Mouse (Mus musculus) CH12.LX (cell line): ENCODE measurements at regions not wholly inside any gene's neighbourhood (a gene's known extent, or its start where the extent isn't known, plus 50 kb on each side); places are given as distances from the start of the nearest gene placed in this dataset.

ENCODE experiments used
- DNase-seq: peaks from one replicate; pipeline ENCODE4 v3.0.0-alpha.2; 2013; ENCODE audit errors: extremely low read depth
- H3K27ac ChIP-seq: 2 replicates; pipeline ENCODE4 v1.5.1; 2012; ENCODE audit warnings: low read depth, mild to moderate bottlenecking, control low read depth, moderate library complexity; ENCODE audit not compliant: insufficient read depth
- H3K27me3 ChIP-seq: replicated peaks from 2 replicates; pipeline ENCODE3; 2012; ENCODE audit warnings: inconsistent platforms
- H3K36me3 ChIP-seq, 2 experiments: replicated peaks in 1 of 2; 2 replicates each; pipeline versions ENCODE3 to v1.6.1; 2012; ENCODE audit warnings: inconsistent platforms in 1 of 2, low read length in 1 of 2, mild to moderate bottlenecking in 1 of 2, mixed read lengths in 1 of 2, moderate library complexity in 1 of 2; ENCODE audit not compliant: control insufficient read depth in 1 of 2, insufficient read depth in 1 of 2
- H3K4me1 ChIP-seq, 2 experiments: 2 replicates each; pipeline ENCODE4 v1.6.1; 2012; ENCODE audit warnings: inconsistent platforms in 1 of 2, moderate library complexity in 1 of 2; ENCODE audit not compliant: insufficient read depth in 2 of 2, control insufficient read depth in 1 of 2
- H3K4me2 ChIP-seq: 2 replicates; pipeline ENCODE4 v1.6.1; 2012; ENCODE audit warnings: low read depth, mild to moderate bottlenecking, control low read depth; ENCODE audit not compliant: poor library complexity, insufficient read depth, severe bottlenecking
- H3K4me3 ChIP-seq, 3 experiments: fragments of 150-350 bp in 1 of 3; sonication (generic) in 1 of 3; replicated peaks in 1 of 3; 2 replicates each; pipeline versions ENCODE3 to v1.5.1; 2011 to 2012; ENCODE audit warnings: low read depth in 2 of 3, low read length in 2 of 3, mild to moderate bottlenecking in 2 of 3, moderate library complexity in 2 of 3, control low read depth in 1 of 3, improper control_type of control experiment in 1 of 3, inconsistent platforms in 1 of 3, mixed read lengths in 1 of 3; ENCODE audit not compliant: poor library complexity in 1 of 3
- H3K79me2 ChIP-seq: replicated peaks from 2 replicates; pipeline ENCODE4 v1.6.1; 2012; ENCODE audit warnings: mild to moderate bottlenecking, moderate library complexity; ENCODE audit not compliant: control insufficient read depth, poor library complexity, insufficient read depth, severe bottlenecking; ENCODE audit errors: extremely low read depth
- H3K9ac ChIP-seq: 2 replicates; pipeline ENCODE4 v1.6.1; 2012; ENCODE audit warnings: low read depth, mild to moderate bottlenecking, control low read depth, moderate library complexity; ENCODE audit not compliant: insufficient read depth
- H3K9me3 ChIP-seq: replicated peaks from 2 replicates; pipeline ENCODE3; 2012; ENCODE audit warnings: low read length, inconsistent platforms, mixed read lengths
- BHLHE40 ChIP-seq: IDR thresholded peaks from 2 replicates; pipeline ENCODE4 v1.6.1; 2011; ENCODE audit warnings: mild to moderate bottlenecking, low read depth, low read length, improper control_type of control experiment
- CHD2 ChIP-seq: IDR thresholded peaks from 2 replicates; pipeline ENCODE4 v1.6.1; 2011; ENCODE audit warnings: low read length, improper control_type of control experiment
- CTCF ChIP-seq, 2 experiments: IDR thresholded peaks in 1 of 2; conservative IDR thresholded peaks in 1 of 2; 2 replicates each; pipeline ENCODE4 v1.5.1; 2011 to 2012; ENCODE audit warnings: low read depth in 2 of 2, low read length in 2 of 2, improper control_type of control experiment in 1 of 2, inconsistent platforms in 1 of 2, mild to moderate bottlenecking in 1 of 2, moderate library complexity in 1 of 2
- ELF1 ChIP-seq: IDR thresholded peaks from 2 replicates; pipeline ENCODE4 v1.6.1; 2014; ENCODE audit warnings: low read depth, mild to moderate bottlenecking, inconsistent platforms, low read length, improper control_type of control experiment
- EP300 ChIP-seq: IDR thresholded peaks from 2 replicates; pipeline ENCODE4 v1.6.1; 2011; ENCODE audit warnings: low read length, improper control_type of control experiment
- IRF4 ChIP-seq: IDR thresholded peaks from 2 replicates; pipeline ENCODE4 v1.6.1; 2014; ENCODE audit warnings: low read depth, mild to moderate bottlenecking, inconsistent platforms, low read length, improper control_type of control experiment
- JUN ChIP-seq: IDR thresholded peaks from 2 replicates; pipeline ENCODE4 v1.6.1; 2011; ENCODE audit warnings: low read depth, mild to moderate bottlenecking, low read length, improper control_type of control experiment, moderate library complexity; ENCODE audit not compliant: insufficient read depth
- JUND ChIP-seq: conservative IDR thresholded peaks from 2 replicates; pipeline ENCODE4 v1.6.1; 2011; ENCODE audit warnings: low read depth, low read length, improper control_type of control experiment
- KAT2A ChIP-seq: IDR thresholded peaks from 2 replicates; pipeline ENCODE4 v1.6.1; 2012; ENCODE audit warnings: low read length, improper control_type of control experiment, inconsistent platforms; ENCODE audit not compliant: insufficient replicate concordance
- MAZ ChIP-seq: IDR thresholded peaks from 2 replicates; pipeline ENCODE4 v1.6.1; 2012; ENCODE audit warnings: low read depth, mild to moderate bottlenecking, inconsistent platforms, low read length, improper control_type of control experiment, moderate library complexity
- PAX5 ChIP-seq: IDR thresholded peaks from 2 replicates; pipeline ENCODE4 v1.6.1; 2012; ENCODE audit warnings: low read length, inconsistent platforms, mixed read lengths
- POLR2A ChIP-seq: IDR thresholded peaks from 2 replicates; pipeline ENCODE4 v1.6.1; 2011; ENCODE audit warnings: low read depth, mild to moderate bottlenecking, improper control_type of control experiment, low read length
- RAD21 ChIP-seq: IDR thresholded peaks from 2 replicates; pipeline ENCODE4 v1.6.1; 2011; ENCODE audit warnings: low read depth, mild to moderate bottlenecking, low read length, improper control_type of control experiment, moderate library complexity
- RCOR1 ChIP-seq: conservative IDR thresholded peaks from 2 replicates; pipeline ENCODE4 v1.6.1; 2012; ENCODE audit warnings: low read depth, mild to moderate bottlenecking, inconsistent platforms, low read length, improper control_type of control experiment
- SIN3A ChIP-seq: IDR thresholded peaks from 2 replicates; pipeline ENCODE4 v1.6.1; 2012; ENCODE audit warnings: low read length, improper control_type of control experiment, inconsistent platforms
- SMC3 ChIP-seq: IDR thresholded peaks from 2 replicates; pipeline ENCODE4 v1.6.1; 2011; ENCODE audit warnings: low read depth, low read length, improper control_type of control experiment
- TBP ChIP-seq: conservative IDR thresholded peaks from 2 replicates; pipeline ENCODE4 v1.6.1; 2011; ENCODE audit warnings: low read depth, low read length, improper control_type of control experiment
- TCF12 ChIP-seq: IDR thresholded peaks from 2 replicates; pipeline ENCODE4 v1.6.1; 2014; ENCODE audit warnings: low read depth, mild to moderate bottlenecking, inconsistent platforms, low read length, improper control_type of control experiment
- ZC3H11A ChIP-seq: IDR thresholded peaks from 2 replicates; pipeline ENCODE4 v1.6.1; 2012; ENCODE audit warnings: low read depth, mild to moderate bottlenecking, inconsistent platforms, low read length, improper control_type of control experiment
- ZKSCAN1 ChIP-seq: IDR thresholded peaks from 2 replicates; pipeline ENCODE4 v1.6.1; 2012; ENCODE audit warnings: low read depth, inconsistent platforms, low read length, improper control_type of control experiment, borderline replicate concordance
- ZMIZ1 ChIP-seq: IDR thresholded peaks from 2 replicates; pipeline ENCODE4 v1.6.1; 2012; ENCODE audit warnings: low read depth, mild to moderate bottlenecking, inconsistent platforms, low read length, improper control_type of control experiment
- ZNF384 ChIP-seq: IDR thresholded peaks from 2 replicates; pipeline ENCODE4 v1.6.1; 2012; ENCODE audit warnings: low read depth, low read length, improper control_type of control experiment, inconsistent platforms
- dilution Hi-C: fragments of 300-500 bp; cut with MboI; formaldehyde crosslinking; loops from 2 replicates; pipeline ENCODE4 v1.14.3; 2020; ENCODE audit warnings: low sequenced_read_pairs; ENCODE audit not compliant: extremely low pct_unique_long_range_greater_than_20kb, extremely low pct_ligation_motif_present
- in situ Hi-C: fragments of 300-500 bp; cut with MboI; formaldehyde crosslinking; loops from 3 replicates; pipeline ENCODE4 v1.14.3; 2019; ENCODE audit warnings: low sequenced_read_pairs, low pct_ligation_motif_present, low pct_unique_long_range_greater_than_20kb, mixed read lengths

- Histone ChIP-seq H3K4me2 (no peak overlapping the region), H3K9me3 (peaks cover 14% of the 10 kb centered on the region), H3K79me2 (no peaks in the 10 kb centered on the region), H3K4me1 (no peaks in the 10 kb centered on the region), H3K27ac (no peak overlapping the region), H3K9ac (no peak overlapping the region), H3K36me3 (no peaks in the 10 kb centered on the region), H3K27me3 (peaks cover 75% of the 10 kb centered on the region), H3K4me3 (no peak overlapping the region)
- in situ Hi-C loops (no loop called here), dilution Hi-C loops (no loop called here)
- DNase-seq, result no peak
- no peak for TF ChIP-seq ZKSCAN1
- no peak for TF ChIP-seq CTCF (conservative IDR thresholded peaks at IDR 0.05 in 1 of 2, IDR thresholded peaks at IDR 0.05 in 1 of 2; ENCODE audit: low read depth in 2 of 2, low read length in 2 of 2)
- TF ChIP-seq KAT2A, result no peak
- no peak for TF ChIP-seq ZNF384
- no peak for TF ChIP-seq EP300
- TF ChIP-seq BHLHE40, result no peak
- no peak for TF ChIP-seq IRF4
- TF ChIP-seq POLR2A, result no peak
- no peak for TF ChIP-seq PAX5
- TF ChIP-seq MAZ, result no peak
- TF ChIP-seq RCOR1, result no peak
- TF ChIP-seq TCF12, result no peak
- TF ChIP-seq ELF1, result no peak
- TF ChIP-seq TBP, result no peak
- TF ChIP-seq SIN3A, result no peak
- no peak for TF ChIP-seq SMC3
- no peak for TF ChIP-seq ZMIZ1
- TF ChIP-seq RAD21, result no peak
- no peak for TF ChIP-seq ZC3H11A
- no peak for TF ChIP-seq CHD2
These were observed 73.3 kb upstream of the Col5a1 start for GRCm38 (mm10) chr2:27812946-27813345.

- no peak for DNase-seq
- Histone ChIP-seq H3K79me2 (no peaks in the 10 kb centered on the region), H3K36me3 (no peaks in the 10 kb centered on the region)
- TF ChIP-seq JUND (no peak), JUN (no peak), SMC3 (no peak)
- TF ChIP-seq, all 38 proteins: peak for 0
- no peak overlapping the region for H3K27ac ChIP-seq
- in situ Hi-C loops, result no loop called here
- H3K9me3 ChIP-seq, result peaks cover 10% of the 10 kb centered on the region
- no peak overlapping the region for H3K9ac ChIP-seq
- no peak overlapping the region for H3K4me3 ChIP-seq
- no peaks in the 10 kb centered on the region for H3K4me1 ChIP-seq
- H3K27me3 ChIP-seq, result peaks cover 75% of the 10 kb centered on the region
- H3K4me2 ChIP-seq, result no peak overlapping the region
- dilution Hi-C loops, result no loop called here
These were observed 72.9 kb upstream of the Col5a1 start for GRCm38 (mm10) chr2:27813370-27813769.
